Mouse (Mus musculus): Measurements from ENCODE around the gene 2700097O09Rik. TPM values are rescaled to one million over a fixed set of nuclear protein-coding genes. Genes with fewer than 3 reads are reported as not detected.
A peak's percentile ranks its signal among the peaks of the same experiment; 100 is the strongest.

2700097O09Rik gene
- polyA plus RNA-seq, 1 experiment from 2014 or later: 35.6 TPM

- no peaks in the 10 kb centered on the region for H3K27me3 ChIP-seq (ENCODE audit: control insufficient read depth, insufficient read depth, low read depth, low read length)
- H3K36me3 ChIP-seq (ENCODE audit: control insufficient read depth, insufficient read depth): no peaks in the 10 kb centered on the region
- H3K9ac ChIP-seq (ENCODE audit: low read depth, low read length): no peak overlapping the region
- H3K4me3 ChIP-seq (ENCODE audit: low read depth, low read length): no peak overlapping the region
- H3K9me3 ChIP-seq (replicated peaks; ENCODE audit: control insufficient read depth, low read length): no peaks in the 10 kb centered on the region
- H3K4me2 ChIP-seq (ENCODE audit: low read depth, low read length): no peak overlapping the region
- no peak for ATAC-seq (ENCODE audit: low read depth)
- peaks cover 13% of the 10 kb centered on the region for H3K4me1 ChIP-seq (ENCODE audit: control insufficient read depth, low read depth, low read length)
- WGBS (ENCODE audit: insufficient replicate concordance): 71% methylated on average over 4 of the region's 4 CpGs
- H3K27ac ChIP-seq (ENCODE audit: low read length): no peak overlapping the region
These were observed 7.4 kb downstream of the 2700097O09Rik start for GRCm38 (mm10) chr12:55072495-55072894.

DNA sequence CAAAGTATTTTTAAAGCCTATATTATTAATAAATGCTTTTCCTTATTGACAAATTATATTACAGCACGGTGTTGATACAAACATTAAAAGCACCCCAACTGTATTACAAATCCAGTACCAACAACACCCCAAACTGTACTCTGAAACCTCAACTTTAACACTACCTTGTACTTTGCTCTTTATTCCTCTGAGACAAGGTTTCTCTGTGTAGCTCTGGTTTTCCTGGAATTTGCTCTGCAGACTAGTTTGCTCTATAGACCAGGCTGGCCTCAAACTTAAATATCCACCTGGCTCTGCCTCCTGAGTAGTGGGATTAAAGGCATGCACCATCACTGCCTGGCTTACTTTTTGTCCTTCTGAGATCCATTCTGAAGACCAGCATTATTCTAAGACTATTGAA, 17.8 kb downstream of the 2700097O09Rik start:
- Histone ChIP-seq H3K27ac (ENCODE audit: low read length) (no peak overlapping the region), H3K4me1 (ENCODE audit: control insufficient read depth, low read depth, low read length) (peaks cover 33% of the 10 kb centered on the region), H3K36me3 (ENCODE audit: control insufficient read depth, insufficient read depth) (no peaks in the 10 kb centered on the region), H3K9me3 (replicated peaks; ENCODE audit: control insufficient read depth, low read length) (no peaks in the 10 kb centered on the region), H3K27me3 (ENCODE audit: control insufficient read depth, insufficient read depth, low read depth, low read length) (no peaks in the 10 kb centered on the region), H3K9ac (ENCODE audit: low read depth, low read length) (no peak overlapping the region), H3K4me3 (ENCODE audit: low read depth, low read length) (no peak overlapping the region), H3K4me2 (ENCODE audit: low read depth, low read length) (no peak overlapping the region)
- ATAC-seq (ENCODE audit: low read depth): no peak
- 72% methylated on average over 1 of the region's 1 CpGs for WGBS (ENCODE audit: insufficient replicate concordance)

GRCm38 (mm10) chr12:55061006-55061405, 18.9 kb downstream of the 2700097O09Rik start:
- Histone ChIP-seq H3K4me1 (ENCODE audit: control insufficient read depth, low read depth, low read length) (peaks cover 36% of the 10 kb centered on the region), H3K36me3 (ENCODE audit: control insufficient read depth, insufficient read depth) (no peaks in the 10 kb centered on the region), H3K9ac (ENCODE audit: low read depth, low read length) (no peak overlapping the region), H3K4me3 (ENCODE audit: low read depth, low read length) (no peak overlapping the region), H3K4me2 (ENCODE audit: low read depth, low read length) (no peak overlapping the region), H3K27me3 (ENCODE audit: control insufficient read depth, insufficient read depth, low read depth, low read length) (no peaks in the 10 kb centered on the region), H3K9me3 (replicated peaks; ENCODE audit: control insufficient read depth, low read length) (no peaks in the 10 kb centered on the region), H3K27ac (ENCODE audit: low read length) (peak overlapping the region; percentile 75)
- WGBS (ENCODE audit: insufficient replicate concordance): 79% methylated on average over 10 of the region's 10 CpGs
- ATAC-seq (ENCODE audit: low read depth): no peak

DNA sequence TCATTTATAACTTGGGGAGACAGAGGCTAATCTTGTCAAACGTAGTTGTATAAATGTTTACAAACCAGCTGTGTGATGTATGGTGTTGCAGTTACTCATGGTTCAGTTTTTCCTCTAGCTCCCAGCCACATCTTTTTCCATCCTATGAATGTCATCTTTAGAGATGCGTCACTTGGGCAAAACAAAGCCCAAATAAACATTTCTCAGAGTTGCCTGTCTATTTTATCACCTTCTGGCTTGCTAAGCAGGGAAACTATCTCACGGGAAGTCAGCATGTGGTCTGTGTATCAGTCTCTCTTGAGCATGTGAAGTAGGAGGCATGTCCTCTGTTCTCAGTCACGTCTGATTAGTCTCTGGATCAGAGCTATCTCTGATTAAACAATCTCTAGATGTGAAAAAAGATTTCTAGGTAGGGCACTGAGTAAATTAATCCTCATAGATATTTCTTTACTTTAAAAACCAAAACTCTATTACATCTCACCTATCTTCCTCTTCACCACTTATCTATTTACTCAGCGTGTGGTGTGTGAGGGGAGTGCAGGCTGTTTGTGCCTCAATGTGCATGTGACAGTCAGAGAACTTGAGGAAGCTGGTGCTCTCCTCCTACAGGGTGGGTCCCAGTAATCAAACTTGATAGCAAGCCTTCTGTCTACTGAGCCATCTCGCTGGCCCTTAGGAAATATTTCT, 19.6 kb downstream of the 2700097O09Rik start:
- H3K9me3 ChIP-seq (replicated peaks; ENCODE audit: control insufficient read depth, low read length): no peaks in the 10 kb centered on the region
- 28% methylated on average over 6 of the region's 6 CpGs for WGBS (ENCODE audit: insufficient replicate concordance)
- H3K9ac ChIP-seq (ENCODE audit: low read depth, low read length): no peak overlapping the region
- no peaks in the 10 kb centered on the region for H3K36me3 ChIP-seq (ENCODE audit: control insufficient read depth, insufficient read depth)
- H3K4me3 ChIP-seq (ENCODE audit: low read depth, low read length): no peak overlapping the region
- peak; percentile 85 for ATAC-seq (ENCODE audit: low read depth)
- H3K4me2 ChIP-seq (ENCODE audit: low read depth, low read length): peak overlapping the region; percentile 1; the same call in 1 of the 2 replicates
- H3K27ac ChIP-seq (ENCODE audit: low read length): peak overlapping the region; percentile 75
- peaks cover 36% of the 10 kb centered on the region for H3K4me1 ChIP-seq (ENCODE audit: control insufficient read depth, low read depth, low read length)
- H3K27me3 ChIP-seq (ENCODE audit: control insufficient read depth, insufficient read depth, low read depth, low read length): no peaks in the 10 kb centered on the region

DNA sequence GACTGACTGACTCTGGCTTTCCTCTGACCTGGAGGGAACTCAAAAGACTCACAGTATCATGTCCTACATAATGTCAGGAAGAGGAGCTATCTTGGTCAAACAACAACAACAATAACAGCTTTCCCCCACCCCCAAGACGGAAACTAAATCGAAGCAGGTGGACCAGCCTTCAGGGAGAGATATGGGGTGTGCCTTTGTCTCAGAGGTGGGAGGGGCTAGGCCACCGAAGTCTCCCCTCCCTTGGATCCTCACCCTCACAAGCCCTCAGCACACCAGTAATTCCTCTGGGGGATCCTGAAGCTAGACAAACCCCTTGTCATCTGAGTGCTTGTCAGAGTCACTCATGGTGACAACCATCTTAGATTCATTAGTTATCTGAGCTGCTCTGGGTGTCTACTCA, 20.1 kb downstream of the 2700097O09Rik start:
- peak overlapping the region; percentile 1; the same call in 1 of the 2 replicates for H3K4me2 ChIP-seq (ENCODE audit: low read depth, low read length)
- H3K9ac ChIP-seq (ENCODE audit: low read depth, low read length): no peak overlapping the region; the same call in 1 of the 2 replicates
- H3K4me1 ChIP-seq (ENCODE audit: control insufficient read depth, low read depth, low read length): peaks cover 39% of the 10 kb centered on the region
- peak; percentile 71 for ATAC-seq (ENCODE audit: low read depth)
- H3K4me3 ChIP-seq (ENCODE audit: low read depth, low read length): no peak overlapping the region
- H3K36me3 ChIP-seq (ENCODE audit: control insufficient read depth, insufficient read depth): no peaks in the 10 kb centered on the region
- 8% methylated on average over 3 of the region's 3 CpGs for WGBS (ENCODE audit: insufficient replicate concordance)
- peak overlapping the region; percentile 75 for H3K27ac ChIP-seq (ENCODE audit: low read length)
- H3K9me3 ChIP-seq (replicated peaks; ENCODE audit: control insufficient read depth, low read length): no peaks in the 10 kb centered on the region
- H3K27me3 ChIP-seq (ENCODE audit: control insufficient read depth, insufficient read depth, low read depth, low read length): no peaks in the 10 kb centered on the region

GRCm38 (mm10) chr12:55058865-55059615, 20.9 kb downstream of the 2700097O09Rik start:
- no peak overlapping the region for H3K4me3 ChIP-seq (ENCODE audit: low read depth, low read length)

DNA sequence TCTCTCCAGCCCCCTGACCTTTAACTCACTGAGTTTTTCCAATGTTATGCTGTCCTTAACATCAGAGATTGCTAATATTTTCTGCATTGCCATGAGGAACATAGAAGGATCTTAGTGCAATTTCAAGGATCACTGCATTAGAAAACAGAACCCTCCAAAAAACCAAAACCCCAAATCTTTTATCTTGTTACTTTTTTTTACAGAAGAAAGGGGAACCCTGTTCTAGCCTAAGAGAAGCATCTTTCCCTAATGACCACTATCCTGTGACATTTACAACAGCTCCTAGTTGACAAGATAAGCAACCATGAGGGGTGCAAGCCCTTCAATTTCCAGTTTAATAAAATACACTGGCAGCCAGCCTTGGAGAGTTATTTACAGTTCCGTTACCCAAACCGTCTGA, 23.2 kb downstream of the 2700097O09Rik start:
- ATAC-seq (ENCODE audit: low read depth): no peak
- Histone ChIP-seq H3K9me3 (replicated peaks; ENCODE audit: control insufficient read depth, low read length) (no peaks in the 10 kb centered on the region), H3K9ac (ENCODE audit: low read depth, low read length) (no peak overlapping the region), H3K4me3 (ENCODE audit: low read depth, low read length) (no peak overlapping the region), H3K4me1 (ENCODE audit: control insufficient read depth, low read depth, low read length) (peaks cover 56% of the 10 kb centered on the region), H3K36me3 (ENCODE audit: control insufficient read depth, insufficient read depth) (no peaks in the 10 kb centered on the region), H3K27me3 (ENCODE audit: control insufficient read depth, insufficient read depth, low read depth, low read length) (no peaks in the 10 kb centered on the region), H3K27ac (ENCODE audit: low read length) (peak overlapping the region; percentile 57; the same call in 1 of the 2 replicates), H3K4me2 (ENCODE audit: low read depth, low read length) (no peak overlapping the region)
- WGBS (ENCODE audit: insufficient replicate concordance): 69% methylated on average over 2 of the region's 2 CpGs

More at GRCm38 (mm10) chr12:55058865-55059615, 20.9 kb downstream of the 2700097O09Rik start:
- Histone ChIP-seq H3K4me1 (ENCODE audit: control insufficient read depth, low read depth, low read length) (peaks cover 44% of the 10 kb centered on the region), H3K27me3 (ENCODE audit: control insufficient read depth, insufficient read depth, low read depth, low read length) (no peaks in the 10 kb centered on the region), H3K36me3 (ENCODE audit: control insufficient read depth, insufficient read depth) (no peaks in the 10 kb centered on the region), H3K4me2 (ENCODE audit: low read depth, low read length) (no peak overlapping the region), H3K9ac (ENCODE audit: low read depth, low read length) (peak overlapping the region; percentile 17; the same call in 1 of the 2 replicates), H3K9me3 (replicated peaks; ENCODE audit: control insufficient read depth, low read length) (no peaks in the 10 kb centered on the region), H3K27ac (ENCODE audit: low read length) (peak overlapping the region; percentile 75)
- no peak for ATAC-seq (ENCODE audit: low read depth)
- 57% methylated on average over 6 of the region's 6 CpGs for WGBS (ENCODE audit: insufficient replicate concordance)

DNA sequence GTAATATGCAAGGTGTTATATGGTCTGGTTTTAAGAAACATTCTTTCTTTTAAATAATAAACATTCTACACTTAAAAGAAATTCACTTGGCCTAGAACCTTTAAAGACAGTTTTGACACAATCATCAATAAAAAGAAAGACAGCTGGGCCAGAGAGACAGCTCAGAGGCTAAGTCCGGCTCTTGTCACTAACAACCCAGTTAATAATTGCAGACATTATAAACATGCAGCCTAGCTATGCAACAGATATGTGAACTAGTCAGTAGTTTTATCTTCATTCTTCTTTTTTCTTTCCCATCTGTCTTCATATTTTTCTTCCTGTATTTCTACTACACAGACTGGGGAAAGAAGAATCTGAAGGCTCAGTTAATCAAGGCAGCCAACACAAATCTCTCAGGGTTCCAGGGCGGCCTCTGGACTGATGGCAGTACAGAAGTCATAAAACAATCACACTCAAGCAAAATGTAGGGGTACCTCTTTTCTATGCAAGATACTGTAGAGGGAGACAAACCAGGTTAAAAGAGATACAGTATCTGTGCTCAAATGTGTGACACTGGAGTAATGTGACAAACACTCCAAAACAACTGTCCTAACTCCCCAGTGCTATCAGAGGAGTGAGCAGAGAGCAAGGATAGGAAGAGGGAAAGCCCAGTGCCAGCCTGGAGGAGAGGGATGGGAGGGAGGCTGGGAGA, 25.2 kb downstream of the 2700097O09Rik start:
- H3K4me2 ChIP-seq (ENCODE audit: low read depth, low read length): no peak overlapping the region
- no peak for ATAC-seq (ENCODE audit: low read depth)
- peaks cover 52% of the 10 kb centered on the region for H3K4me1 ChIP-seq (ENCODE audit: control insufficient read depth, low read depth, low read length)
- 0 out of 2 replicates have a peak overlapping the region, but pooled peaks have one; percentile 6 for H3K9ac ChIP-seq (ENCODE audit: low read depth, low read length)
- no peaks in the 10 kb centered on the region for H3K9me3 ChIP-seq (replicated peaks; ENCODE audit: control insufficient read depth, low read length)
- no peak overlapping the region for H3K4me3 ChIP-seq (ENCODE audit: low read depth, low read length)
- WGBS (ENCODE audit: insufficient replicate concordance): 47% methylated on average over 2 of the region's 2 CpGs
- H3K36me3 ChIP-seq (ENCODE audit: control insufficient read depth, insufficient read depth): no peaks in the 10 kb centered on the region
- H3K27ac ChIP-seq (ENCODE audit: low read length): peak overlapping the region; percentile 82
- no peaks in the 10 kb centered on the region for H3K27me3 ChIP-seq (ENCODE audit: control insufficient read depth, insufficient read depth, low read depth, low read length)

All from liver, embryonic 16.5 days (tissue).